Mouse (Mus musculus) layer of hippocampus, adult 9-10 months (tissue): ENCODE measurements around the gene Gm45837.

ENCODE experiments used
- DNase-seq: peaks from one replicate; pipeline ENCODE4 v3.0.0; 2022; ENCODE audit warnings: low spot score

Gene Gm45837

DNA sequence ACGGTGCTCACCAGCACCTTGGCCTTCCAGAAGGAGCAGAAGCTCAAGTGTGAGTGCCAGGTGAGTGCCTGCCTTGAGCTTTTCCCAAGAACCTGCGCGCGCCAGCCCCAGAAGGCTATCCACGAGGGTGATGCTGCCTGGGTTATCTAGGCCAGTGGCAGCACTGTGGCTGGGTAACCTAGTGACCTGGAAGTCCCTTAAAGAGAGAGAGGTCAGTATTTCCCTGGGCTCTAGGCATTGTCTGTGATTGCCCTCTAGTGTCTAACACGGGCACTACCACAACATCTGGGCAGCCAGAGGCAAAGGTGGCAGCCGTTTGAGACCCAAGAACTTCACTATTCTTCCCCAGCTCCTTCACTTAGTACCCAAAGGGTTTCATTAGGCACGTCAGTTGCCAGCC, 92.7 kb downstream of the Gm45837 start:
- DNase-seq, result peak; percentile 49

DNA sequence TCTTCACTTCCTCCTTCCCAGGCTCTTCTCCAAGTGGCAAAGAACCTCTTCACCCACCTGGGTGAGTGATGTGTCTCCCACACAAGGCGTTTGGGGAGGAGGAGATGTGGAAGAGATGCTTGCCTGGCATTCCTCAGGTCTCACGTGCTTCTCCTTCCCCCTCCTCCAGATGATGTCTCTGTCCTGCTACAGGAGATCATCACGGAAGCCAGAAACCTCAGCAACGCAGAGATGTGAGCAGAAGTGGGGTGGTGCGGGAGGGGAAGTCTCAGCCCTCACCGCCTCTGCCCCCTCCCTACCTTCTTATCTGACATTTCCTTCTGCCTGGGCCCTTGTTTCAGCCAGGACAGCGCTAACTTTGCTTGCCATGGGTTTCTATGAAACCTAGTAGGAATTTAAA, 93.1 kb downstream of the Gm45837 start:
- no peak for DNase-seq

DNA sequence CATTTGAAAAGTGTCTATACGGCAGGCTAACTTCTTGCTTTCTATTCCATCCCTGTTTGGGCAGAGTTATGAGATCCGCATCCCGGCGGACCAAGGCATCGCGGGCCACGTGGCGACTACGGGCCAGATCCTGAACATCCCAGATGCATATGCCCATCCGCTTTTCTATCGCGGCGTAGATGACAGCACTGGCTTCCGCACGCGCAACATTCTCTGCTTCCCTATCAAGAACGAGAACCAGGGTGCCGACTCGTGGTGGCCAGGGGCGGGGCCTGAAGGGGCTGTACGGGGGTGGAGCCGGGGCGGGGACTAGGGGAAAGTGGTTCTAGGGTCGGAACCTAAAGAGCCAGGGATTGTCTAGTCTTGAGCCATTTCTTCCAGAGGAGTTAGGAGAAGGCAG, 93.8 kb downstream of the Gm45837 start:
- DNase-seq, result no peak

DNA sequence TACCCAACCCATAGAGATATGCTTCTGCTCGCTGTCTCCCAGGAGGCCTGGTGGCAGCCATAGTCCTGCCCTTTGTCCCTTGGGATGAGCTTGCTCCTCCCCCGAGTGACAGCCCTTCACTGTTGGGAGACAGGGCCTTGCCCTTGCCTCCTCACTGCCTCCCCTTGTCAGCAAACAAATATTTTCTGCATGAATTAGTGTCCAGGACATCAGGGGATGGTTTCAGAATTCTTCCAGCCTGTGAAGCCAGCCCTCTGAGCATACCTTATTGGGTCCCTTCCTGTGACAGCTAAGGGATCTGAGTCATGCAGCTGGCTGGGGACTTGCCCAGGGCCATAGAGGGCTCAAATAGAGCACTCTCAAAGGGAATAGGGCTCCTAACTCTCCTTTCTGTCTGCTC, 98.5 kb downstream of the Gm45837 start:
- no peak for DNase-seq

DNA sequence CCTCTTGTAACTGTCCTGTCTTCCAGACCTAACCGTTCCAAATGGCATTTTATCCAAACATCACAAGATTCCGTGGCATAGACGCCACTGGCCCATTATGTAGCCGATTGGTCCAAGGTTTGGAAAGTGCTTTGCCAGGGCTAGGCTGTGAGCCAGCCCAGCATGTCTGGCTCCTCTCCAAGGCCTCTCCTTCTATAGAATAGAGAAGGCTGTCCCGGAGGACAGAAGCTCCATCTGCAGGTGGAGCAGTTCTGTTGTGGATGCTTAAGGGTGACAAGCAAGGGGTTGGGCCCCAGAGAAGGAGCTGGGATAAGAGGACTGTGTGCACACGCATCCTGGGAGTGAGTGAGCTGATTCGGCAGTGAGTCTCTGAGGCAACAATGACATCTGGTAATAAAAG, 103.0 kb downstream of the Gm45837 start:
- no peak for DNase-seq

DNA sequence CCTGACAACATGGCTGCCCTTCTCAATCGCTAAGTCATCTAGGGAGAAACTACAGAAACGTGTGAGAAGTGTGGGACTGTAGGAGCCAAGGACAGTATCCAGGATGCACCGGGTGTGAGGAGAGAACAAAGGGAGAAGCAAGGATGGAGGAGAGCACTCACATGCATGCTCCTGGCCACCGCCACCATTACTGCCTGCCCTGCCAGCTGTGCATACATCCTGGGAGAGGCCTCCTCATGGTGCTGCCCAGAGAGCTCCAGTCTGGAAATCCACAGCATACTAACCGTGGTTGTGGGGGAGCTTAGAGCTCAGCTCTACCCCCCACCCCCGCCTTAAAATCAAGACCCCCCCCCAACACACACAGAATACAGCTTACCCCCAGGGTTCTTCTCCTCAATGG, 104.1 kb downstream of the Gm45837 start:
- no peak for DNase-seq

DNA sequence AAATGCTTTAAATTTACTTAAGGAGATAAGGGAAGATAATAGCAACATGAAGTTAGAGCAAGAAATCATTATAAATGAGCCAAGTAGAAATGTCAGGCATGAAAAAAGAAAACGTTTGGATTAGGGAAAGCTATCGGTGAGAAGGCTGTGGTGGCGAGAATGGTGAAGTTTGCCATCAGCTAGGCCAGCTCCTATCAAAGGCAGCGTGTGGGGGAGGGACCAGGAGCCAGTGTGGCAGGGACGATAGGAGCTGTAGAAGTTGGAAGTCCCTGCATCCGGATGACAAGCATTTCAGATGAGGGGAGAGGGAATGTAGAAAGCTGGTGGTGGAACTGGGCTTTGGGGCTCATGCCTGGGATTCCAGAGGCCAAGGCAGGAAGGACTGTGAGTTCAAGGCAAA, 104.6 kb downstream of the Gm45837 start:
- no peak for DNase-seq

DNA sequence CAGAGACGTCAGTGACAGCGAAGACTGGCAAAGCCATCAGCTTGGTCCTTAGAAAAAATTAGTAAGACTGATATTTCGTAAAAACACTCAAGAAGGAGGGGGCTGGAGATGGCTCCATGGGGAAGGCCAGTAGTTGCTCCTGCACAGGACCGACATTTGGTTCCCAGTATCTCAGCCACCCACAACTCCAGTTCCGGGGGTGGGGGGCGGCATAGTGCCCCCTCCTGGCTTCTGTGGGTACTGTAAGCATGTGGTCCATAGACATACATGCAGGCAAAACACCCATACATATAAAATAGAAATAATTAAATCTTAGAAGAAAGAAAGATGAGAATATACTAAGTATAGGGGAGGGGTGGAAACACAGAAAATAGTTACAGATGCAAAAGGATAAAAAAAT, 105.8 kb downstream of the Gm45837 start:
- DNase-seq, result no peak

DNA sequence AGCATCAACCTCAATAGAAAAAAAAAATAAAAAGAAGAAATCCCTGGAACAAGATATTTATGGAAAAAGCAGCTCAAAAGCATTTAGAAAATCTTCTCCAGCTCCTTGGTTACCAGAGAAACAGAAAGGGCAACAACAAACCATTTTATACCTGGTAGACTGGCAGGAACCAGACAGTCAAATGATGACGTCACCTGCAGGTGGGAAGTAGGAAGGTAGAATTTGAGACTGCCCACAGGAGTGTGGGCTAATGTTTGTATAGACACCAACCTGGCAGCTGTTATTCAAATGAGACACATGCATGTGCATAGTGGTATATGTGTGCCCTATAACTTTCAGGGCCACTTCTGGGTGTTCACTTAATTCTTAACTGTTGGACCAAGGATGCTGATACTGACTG, 111.0 kb downstream of the Gm45837 start:
- no peak for DNase-seq

DNA sequence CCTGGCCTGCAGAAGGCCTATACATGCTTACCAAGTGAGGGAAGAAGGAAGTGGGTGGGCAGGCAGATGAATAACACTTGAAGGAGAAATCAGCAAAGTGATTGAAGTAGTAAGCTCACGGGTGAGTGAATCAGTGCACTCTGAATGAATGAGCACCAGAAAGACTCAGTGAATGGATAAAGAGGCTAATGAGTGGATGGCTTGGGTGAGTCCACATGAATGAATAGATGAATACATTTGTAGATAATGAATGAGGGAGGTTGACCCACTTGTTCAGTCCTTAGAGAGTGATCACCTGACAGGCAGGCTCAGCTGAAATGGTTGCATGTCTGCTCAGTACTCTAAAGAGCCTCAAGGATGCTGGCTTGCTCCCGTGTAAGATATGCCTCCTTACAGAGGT, 112.5 kb downstream of the Gm45837 start:
- no peak for DNase-seq

DNA sequence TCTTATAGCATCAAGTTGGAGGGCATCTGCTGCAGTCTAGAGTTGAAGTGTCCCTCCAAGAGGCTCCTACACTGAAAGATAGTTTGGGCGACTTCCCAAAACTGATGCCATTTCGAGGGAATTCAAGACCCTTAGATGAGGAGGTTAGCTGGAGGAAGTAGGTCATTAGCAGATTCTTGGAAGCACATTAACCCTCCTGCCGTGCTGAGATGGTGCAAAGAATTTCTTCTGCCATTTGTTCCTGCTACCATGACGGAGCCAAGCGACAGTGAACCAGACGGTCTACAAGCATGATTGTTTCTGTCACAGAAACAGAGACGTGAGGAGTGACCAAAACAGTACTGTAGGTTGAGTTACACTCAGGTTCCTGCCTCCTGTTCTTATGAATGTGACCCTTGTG, 115.8 kb downstream of the Gm45837 start:
- DNase-seq, result no peak

DNA sequence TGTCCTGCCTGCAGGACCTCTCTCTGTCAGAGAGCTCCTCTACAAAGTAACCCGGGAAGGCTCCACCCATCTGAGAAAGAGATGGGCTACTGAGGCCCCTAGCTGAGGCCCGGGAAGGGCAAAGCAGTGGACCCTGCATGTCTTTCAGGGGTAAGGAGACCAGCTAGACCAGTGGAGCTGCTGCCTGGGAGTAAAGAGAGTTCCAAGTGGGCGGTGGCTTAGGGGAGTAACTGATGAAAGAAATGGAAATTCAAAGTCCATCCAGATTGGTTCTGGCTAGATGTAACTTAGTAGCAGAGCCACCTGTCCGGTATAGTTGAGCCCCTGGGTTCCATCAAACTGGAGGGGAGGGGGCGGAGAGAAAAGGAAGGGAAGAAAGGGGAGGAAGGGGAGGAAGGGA, 123.7 kb downstream of the Gm45837 start:
- no peak for DNase-seq

DNA sequence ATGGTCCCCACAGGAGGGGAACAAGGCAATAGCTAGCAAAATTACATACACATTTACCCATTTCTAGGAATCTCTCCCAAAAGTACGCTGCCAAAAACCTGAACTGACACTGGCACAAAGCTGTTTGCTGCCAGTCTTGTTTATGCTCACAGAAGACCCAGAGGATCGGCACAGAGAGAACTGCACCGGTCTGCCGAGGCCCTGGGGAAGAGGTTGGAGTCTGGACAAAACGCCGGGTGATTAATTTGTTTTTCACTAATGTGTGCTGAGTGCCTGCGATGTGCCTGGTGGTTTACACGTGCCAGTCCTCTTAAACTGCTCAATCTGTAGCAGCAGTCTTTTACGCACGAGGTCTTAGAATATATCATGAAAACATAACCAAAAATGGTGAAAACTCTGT, 124.4 kb downstream of the Gm45837 start:
- no peak for DNase-seq

DNA sequence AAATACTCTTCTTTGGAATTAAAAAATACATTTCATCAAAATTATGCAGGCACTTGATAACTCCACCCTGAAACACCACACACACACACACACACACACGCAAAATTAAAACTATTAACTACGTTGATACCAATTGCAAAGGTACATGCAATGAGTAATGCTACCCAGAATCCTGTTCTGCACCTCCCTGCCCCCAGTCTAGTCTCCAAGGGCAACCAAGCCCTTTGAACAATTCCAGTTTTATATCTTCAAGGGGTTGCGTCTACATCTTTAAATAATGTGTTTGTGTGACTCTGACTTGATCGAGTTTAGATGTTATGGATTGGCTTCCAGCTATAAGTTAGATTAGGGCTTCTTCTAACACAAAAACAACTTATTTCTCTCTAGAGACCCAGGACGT, 124.8 kb downstream of the Gm45837 start:
- no peak for DNase-seq

DNA sequence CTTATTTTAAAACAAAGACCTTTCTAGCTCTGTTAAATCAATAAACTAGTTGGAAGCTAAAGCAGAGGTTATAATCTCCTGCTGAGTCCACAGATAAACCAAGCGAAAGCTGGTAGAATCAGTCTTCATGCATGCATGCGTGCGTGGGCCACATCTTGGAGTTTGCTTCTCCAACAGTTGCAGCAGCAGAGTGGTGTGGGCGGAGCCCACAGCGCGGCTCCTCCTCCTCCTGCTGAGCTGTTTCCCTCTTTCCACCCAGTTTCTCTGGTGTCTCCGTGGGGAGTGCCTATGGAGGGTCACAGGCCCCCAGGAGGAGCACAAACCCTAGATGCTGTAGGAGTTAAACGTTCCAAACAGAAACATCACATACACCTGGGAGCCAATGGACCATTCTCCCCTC, 126.9 kb downstream of the Gm45837 start:
- no peak for DNase-seq

DNA sequence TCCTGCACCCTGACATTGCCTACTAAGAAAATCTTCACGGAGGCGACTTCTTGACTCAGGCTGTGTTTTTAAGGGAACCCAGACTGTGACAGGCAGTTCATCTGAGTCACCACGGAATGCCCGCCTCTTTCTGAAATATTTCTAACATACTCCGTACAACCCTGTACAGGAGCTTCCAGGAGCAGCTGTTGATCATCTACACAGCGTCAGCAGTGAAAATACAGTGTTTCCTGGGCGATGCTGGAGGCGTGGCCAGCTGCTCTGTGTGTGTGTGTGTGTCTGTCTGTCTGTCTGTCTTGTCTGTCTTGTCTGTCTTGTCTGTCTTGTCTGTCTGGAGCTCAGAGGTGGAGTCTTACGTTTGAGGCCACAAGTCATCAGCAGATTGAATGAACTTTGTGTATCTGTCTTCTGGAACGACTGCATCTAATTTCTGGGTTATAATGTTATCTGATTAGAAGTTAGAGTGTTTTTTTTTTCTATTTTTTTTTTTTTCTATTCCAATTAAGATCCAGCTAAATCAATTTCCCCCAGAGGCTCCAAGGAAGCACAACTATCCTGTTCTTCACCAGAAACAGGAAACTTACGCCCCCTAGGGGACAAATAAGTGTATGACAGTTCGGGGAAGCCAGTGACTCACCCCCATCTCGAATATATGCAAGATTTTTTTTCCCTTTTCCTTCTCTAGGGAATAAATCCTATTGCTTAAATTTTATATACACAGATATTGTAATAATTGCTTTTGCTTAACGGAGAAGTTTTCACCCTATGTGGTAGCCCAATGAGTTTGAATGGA, 127.7 kb downstream of the Gm45837 start:
- DNase-seq, result peak; percentile 59

DNA sequence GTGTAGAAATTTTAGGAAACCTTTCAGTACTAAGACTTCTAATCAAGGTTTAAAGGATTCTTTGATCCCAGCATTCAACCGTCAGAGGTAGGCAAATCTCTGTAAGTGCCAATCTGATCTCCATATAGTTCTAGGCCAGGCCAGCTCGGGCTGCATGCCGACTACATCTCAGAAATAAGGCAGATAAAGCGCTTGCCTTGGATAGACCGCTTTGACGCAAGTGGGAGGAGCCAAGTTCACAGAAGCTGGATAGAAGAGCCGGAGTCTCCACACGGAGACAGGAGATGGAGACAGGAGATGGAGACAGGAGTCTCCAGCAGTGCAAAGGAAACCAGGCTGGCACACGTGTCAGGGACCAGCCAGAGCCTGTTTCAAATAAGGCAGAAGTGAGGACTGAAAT, 129.1 kb downstream of the Gm45837 start:
- DNase-seq, result no peak

DNA sequence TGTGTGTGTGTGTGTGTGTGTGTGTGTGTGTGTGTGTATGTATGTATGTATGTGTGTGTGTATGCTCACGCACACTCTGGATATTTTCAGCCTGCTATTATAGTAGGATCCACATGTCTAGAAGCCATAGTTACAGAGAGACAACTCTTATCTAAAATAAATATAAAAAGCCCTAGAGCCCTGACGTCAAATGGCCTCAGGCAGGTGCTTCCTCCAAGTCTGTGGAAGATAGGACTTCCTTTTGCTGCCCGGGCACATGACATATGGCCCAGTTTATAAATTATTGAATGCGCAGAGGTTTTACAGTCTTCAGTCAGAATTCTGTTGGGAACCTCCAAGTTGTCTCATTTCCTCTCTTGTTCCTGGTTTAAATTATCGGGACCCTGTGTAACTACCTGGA, 130.0 kb downstream of the Gm45837 start:
- no peak for DNase-seq

DNA sequence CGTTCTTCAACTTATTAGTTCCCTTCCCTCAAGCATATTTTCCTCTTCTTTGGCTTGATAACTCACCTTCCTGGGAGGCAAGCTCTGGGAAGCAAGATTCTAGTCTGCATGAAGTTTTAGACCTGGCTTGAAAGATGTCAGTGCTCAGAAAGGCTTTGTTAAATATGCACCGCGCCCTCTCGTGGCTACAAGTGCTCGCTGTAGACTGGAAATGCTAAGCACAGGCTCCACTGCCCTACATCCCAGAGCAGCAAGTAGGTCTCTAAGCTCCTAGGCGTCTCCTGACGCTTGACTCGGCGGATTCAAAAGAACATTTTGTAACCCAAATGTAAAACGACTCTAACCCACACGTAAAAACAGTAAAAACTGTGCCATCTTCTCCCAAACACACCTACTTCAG, 130.4 kb downstream of the Gm45837 start:
- peak; percentile 72 for DNase-seq

DNA sequence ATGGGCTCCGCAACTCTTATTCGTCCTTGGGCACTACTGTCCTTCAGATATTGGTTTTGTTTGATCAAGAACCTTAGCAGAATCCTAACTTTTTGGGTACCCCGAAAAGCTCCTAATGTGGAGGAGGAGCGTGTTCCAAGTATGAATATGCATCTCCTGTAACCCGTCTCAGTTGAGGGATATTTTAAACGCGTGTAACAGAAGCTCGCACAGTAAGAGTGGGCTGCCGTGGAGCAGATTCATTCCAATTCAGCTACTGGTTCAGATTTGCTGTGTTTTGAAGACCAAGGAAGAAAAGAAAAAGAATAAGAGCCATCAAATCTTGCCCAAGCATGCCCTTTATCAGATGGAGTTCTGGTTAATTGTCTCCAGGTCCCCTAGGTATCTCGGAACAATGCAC, 131.0 kb downstream of the Gm45837 start:
- DNase-seq, result no peak

DNA sequence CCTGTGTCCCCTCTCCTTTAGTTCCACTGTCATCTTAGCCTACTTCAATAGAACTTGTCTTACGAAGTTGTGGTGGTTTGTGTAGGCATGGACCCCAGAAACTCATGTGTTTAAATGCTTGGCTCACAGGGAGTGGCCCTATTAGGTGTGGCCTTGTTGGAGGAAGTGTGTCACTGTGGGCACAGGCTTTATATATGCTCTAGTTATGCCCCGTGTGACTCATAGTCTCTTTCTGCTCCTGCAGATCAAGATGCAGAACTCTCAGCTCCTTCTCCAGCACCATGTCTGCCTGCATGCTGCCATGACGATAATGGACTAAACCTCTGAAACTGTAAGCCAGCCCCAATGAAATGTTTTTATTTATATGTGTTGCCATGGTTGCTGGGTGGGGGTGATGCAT, 137.0 kb downstream of the Gm45837 start:
- DNase-seq, result no peak

DNA sequence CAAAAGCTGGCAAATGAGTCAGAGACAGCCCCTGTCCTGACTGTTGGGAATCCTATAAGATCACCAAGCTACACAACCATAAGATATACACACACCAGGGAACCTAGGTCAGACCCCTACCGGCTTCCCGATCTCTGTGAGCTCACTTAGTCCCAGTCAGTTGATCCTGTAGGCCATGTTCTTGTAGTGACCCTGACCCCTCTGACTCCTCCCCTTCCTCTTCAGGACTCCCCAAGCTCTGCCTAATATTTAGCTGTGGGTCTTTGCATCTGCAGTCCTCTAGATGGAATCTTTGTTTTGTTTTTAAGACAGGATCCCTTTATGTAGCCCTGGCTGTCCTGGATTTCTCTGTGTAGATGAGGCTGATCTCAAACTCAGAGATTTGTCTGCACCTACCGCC, 138.6 kb downstream of the Gm45837 start:
- DNase-seq, result no peak

DNA sequence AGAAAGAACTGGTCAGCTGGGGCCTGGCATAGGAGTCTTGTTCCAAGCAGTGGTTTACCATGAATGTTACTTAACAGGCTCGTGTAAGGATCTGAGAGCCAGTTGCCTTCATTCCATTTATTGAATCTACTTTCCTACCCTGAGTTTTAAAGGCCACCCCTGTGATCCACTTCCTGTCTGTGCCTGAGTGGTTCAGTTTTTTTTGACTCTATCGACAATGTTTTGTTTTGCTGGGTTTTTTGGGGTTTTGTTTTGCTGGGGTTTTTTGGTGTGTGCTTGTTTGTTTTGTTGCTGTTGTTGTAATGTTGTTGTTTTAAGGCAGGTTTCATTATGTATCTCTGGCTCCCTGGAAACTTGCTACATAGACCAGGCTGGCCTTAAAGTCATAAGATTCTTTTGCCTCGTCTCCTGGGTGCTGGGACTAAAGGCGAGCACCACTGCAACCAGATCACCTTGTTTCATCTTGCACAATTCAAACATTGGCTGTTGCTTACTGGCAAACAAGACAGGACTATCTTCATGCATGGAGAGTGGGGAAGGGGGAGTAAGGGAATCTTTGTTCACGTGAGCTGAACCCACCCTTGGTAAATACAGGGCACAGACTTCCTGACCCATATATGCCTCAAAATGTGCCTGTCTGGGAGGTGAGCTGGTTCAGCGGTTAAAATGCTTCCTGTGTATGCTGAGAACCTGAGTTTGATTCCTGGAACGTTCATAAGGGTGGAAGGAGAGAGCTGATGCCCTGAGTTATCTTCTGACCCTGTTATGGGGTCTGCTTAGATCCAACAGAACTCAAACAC, 140.2 kb downstream of the Gm45837 start:
- no peak for DNase-seq

DNA sequence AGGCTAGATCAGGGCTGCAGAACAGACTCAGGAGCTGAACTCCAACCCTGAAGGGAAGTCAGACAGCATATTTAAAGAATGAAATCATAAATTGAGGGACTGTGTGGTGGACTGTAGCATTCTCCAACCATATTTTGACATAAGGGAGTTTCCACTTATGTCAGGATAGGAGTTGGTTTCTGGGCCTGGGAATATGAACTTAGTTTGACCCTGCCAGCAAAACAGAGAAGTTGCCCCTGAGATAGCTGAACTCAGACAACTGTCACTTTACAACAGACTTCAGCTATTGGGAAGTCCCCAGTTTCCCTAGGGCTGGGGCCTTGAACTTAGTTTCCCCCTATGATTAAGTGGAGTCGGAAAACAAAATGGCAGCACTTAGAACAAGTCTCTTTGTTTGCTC, 140.8 kb downstream of the Gm45837 start:
- DNase-seq, result no peak
